Mouse (Mus musculus): ENCODE measurements around the gene Hoxb1.
A peak's percentile ranks its signal among the peaks of the same experiment; 100 is the strongest.

Gene Hoxb1

GRCm38 (mm10) chr11:96404831-96405230 lies 39.3 kb downstream of the Hoxb1 start:
- no peak for DNase-seq

- DNase-seq = no peak
Observed at GRCm38 (mm10) chr11:96405541-96405940, 40.0 kb downstream of the Hoxb1 start.

- DNase-seq = peak; percentile 94
Observed at GRCm38 (mm10) chr11:96407191-96408072, 41.9 kb downstream of the Hoxb1 start.

GRCm38 (mm10) chr11:96408234-96409010 lies 42.9 kb downstream of the Hoxb1 start:
- no peak for DNase-seq

- DNase-seq = no peak
Observed at GRCm38 (mm10) chr11:96411019-96411418, 45.5 kb downstream of the Hoxb1 start.

- DNase-seq = no peak
Observed at GRCm38 (mm10) chr11:96411934-96412333, 46.4 kb downstream of the Hoxb1 start.

GRCm38 (mm10) chr11:96412941-96413491 lies 47.5 kb downstream of the Hoxb1 start:
- no peak for DNase-seq

GRCm38 (mm10) chr11:96413527-96413926 lies 48.0 kb downstream of the Hoxb1 start:
- DNase-seq = peak; percentile 99

GRCm38 (mm10) chr11:96414002-96414401 lies 48.5 kb downstream of the Hoxb1 start:
- peak; percentile 92 for DNase-seq
